8 mouse cellular contexts compared by ENCODE assay signal in genomic region chr1:153846867-153847266, GRCm38 (mm10). TPM values are rescaled to one million over a fixed set of nuclear protein-coding genes. Genes with fewer than 3 reads are reported as not detected.
DNase-seq lines count a peak whose midpoint lies in the region; ATAC-seq lines count a peak whose summit lies in the region.

No protein-coding gene starts in this region.

- no peak overlapping the region for H3K27ac ChIP-seq in heart, embryonic 14.5 days (replicated peaks in 1 of 2; ENCODE audit: control insufficient read depth in 1 of 2, insufficient read depth in 1 of 2, low read depth in 2 of 2, low read length in 2 of 2)

- H3K27me3 ChIP-seq in heart, embryonic 14.5 days (ENCODE audit: control insufficient read depth, insufficient read depth, low read length): no peaks in the 10 kb centered on the region

- peak overlapping the region; percentile 32; the same call in 1 of the 2 replicates for H3K4me2 ChIP-seq in heart, embryonic 14.5 days (ENCODE audit: low read length)

- intact Hi-C loops in heart, postnatal 25 days (cut with DNase I): no loop called here

- ATAC-seq in heart, embryonic 14.5 days (ENCODE audit: insufficient number of reproducible peaks, insufficient read depth, low FRiP score, low read depth): no peak
- peak; percentile 74 for ATAC-seq in activated CD4-positive, CD25-positive, alpha-beta regulatory T cell, adult 4 months

- no peak overlapping the region; the same call in 1 of the 2 replicates for H3K9ac ChIP-seq in heart, embryonic 14.5 days (ENCODE audit: low read length)

- no peaks in the 10 kb centered on the region for H3K36me3 ChIP-seq in heart, embryonic 14.5 days (ENCODE audit: control insufficient read depth, insufficient read depth, low read length)

- H3K4me1 ChIP-seq in heart, embryonic 14.5 days (ENCODE audit: control insufficient read depth in 2 of 2, insufficient read depth in 2 of 2, low read length in 2 of 2): 0 out of 4 replicates have a peak, but pooled peaks cover 0 to 2% of the 10 kb centered on the region in 2 experiments

- no peak overlapping the region for H3K4me3 ChIP-seq in heart, embryonic 14.5 days (ENCODE audit: control insufficient read depth in 1 of 2, insufficient read depth in 1 of 2, low read depth in 1 of 2, low read length in 2 of 2)

- DNase-seq in heart, postnatal 25 days (ENCODE audit: low spot score): no peak
- DNase-seq in B cell, adult 2 months: peak; percentile 3 to 9
- peak; percentile 7 for DNase-seq in large intestine, adult 2 months (ENCODE audit: low read depth, low spot score)
- peak; percentile 32 for DNase-seq in thymus, postnatal 14 days
- no peak for DNase-seq in gastrocnemius, postnatal 10 days
- no peak for DNase-seq in c-Kit-positive CD71-positive TER-119-positive erythroid progenitor cells, embryonic 14.5 days (ENCODE audit: low spot score)

- no peaks in the 10 kb centered on the region for H3K9me3 ChIP-seq in heart, embryonic 14.5 days (ENCODE audit: control insufficient read depth, low read length)

- WGBS in heart, embryonic 14.5 days: 18% methylated on average over 6 of the region's 6 CpGs
- WGBS in large intestine, adult 2 months: 22% methylated on average over 6 of the region's 6 CpGs

RNA-seq across cellular contexts. Expression of gene Rgsl1, which starts 2.9 kb away (rescaled TPM):
- not detected in 2 replicates for polyA plus RNA-seq in heart, embryonic 14.5 days (2014; fragmentation: Nextera tagmentation; extraction: Ambion mirVana)
- under 1 TPM in 1 of 2 experiments, not detected in 1; 0.11 TPM for total RNA-seq in heart, postnatal 25 days (2021)
- not detected for polyA plus RNA-seq in activated CD4-positive, CD25-positive, alpha-beta regulatory T cell, adult 4 months (2017; shearing (Covaris generic))
- 0.07 TPM in 1 of 2 replicates, not detected in the other for polyA plus RNA-seq in large intestine, adult 2 months (2012; rRNA removed)
- total RNA-seq in gastrocnemius, postnatal 10 days (2021): not detected

RNA-seq across cellular contexts. Expression of gene Teddm1b, which starts 27.3 kb away (rescaled TPM):
- polyA plus RNA-seq in heart, embryonic 14.5 days (2014; fragmentation: Nextera tagmentation; extraction: Ambion mirVana): 0.12 TPM in 1 of 2 replicates, not detected in the other
- total RNA-seq in heart, postnatal 25 days (2021): not detected
- polyA plus RNA-seq in activated CD4-positive, CD25-positive, alpha-beta regulatory T cell, adult 4 months (2017; shearing (Covaris generic)): under 1 TPM in 1 of 2 experiments, not detected in 1; 0.17 TPM
- 0.05 TPM in 1 of 2 replicates, not detected in the other for polyA plus RNA-seq in large intestine, adult 2 months (2012; rRNA removed)
- not detected for total RNA-seq in gastrocnemius, postnatal 10 days (2021)

RNA-seq across cellular contexts. Expression of gene Teddm1a, which starts 44.7 kb away (rescaled TPM):
- polyA plus RNA-seq in heart, embryonic 14.5 days (2014; fragmentation: Nextera tagmentation; extraction: Ambion mirVana): not detected in 2 replicates
- total RNA-seq in heart, postnatal 25 days (2021): not detected
- polyA plus RNA-seq in activated CD4-positive, CD25-positive, alpha-beta regulatory T cell, adult 4 months (2017; shearing (Covaris generic)): under 1 TPM in 1 of 2 experiments, not detected in 1; 0.48 TPM
- polyA plus RNA-seq in large intestine, adult 2 months (2012; rRNA removed): 0.06 and 0.14 TPM in 2 replicates
- total RNA-seq in gastrocnemius, postnatal 10 days (2021): not detected

RNA-seq across cellular contexts. Expression of gene Glul, which starts 52.9 kb away (rescaled TPM):
- polyA plus RNA-seq in heart, embryonic 14.5 days (2014; fragmentation: Nextera tagmentation; extraction: Ambion mirVana): 62.5 and 67.0 TPM in 2 replicates
- 100 to 1,000 TPM; 349 to 403 TPM for total RNA-seq in heart, postnatal 25 days (2021)
- 10 to 100 TPM; 28.1 to 28.9 TPM for polyA plus RNA-seq in activated CD4-positive, CD25-positive, alpha-beta regulatory T cell, adult 4 months (2017; shearing (Covaris generic))
- 43.2 and 49.3 TPM in 2 replicates for polyA plus RNA-seq in large intestine, adult 2 months (2012; rRNA removed)
- total RNA-seq in gastrocnemius, postnatal 10 days (2021): 100 to 1,000 TPM in 1 of 2 experiments, 10 to 100 TPM in 1; 90.2 to 146 TPM

RNA-seq across cellular contexts. Expression of gene Teddm2, which starts 53.2 kb away (rescaled TPM):
- 0.35 and 0.49 TPM in 2 replicates for polyA plus RNA-seq in heart, embryonic 14.5 days (2014; fragmentation: Nextera tagmentation; extraction: Ambion mirVana)
- total RNA-seq in heart, postnatal 25 days (2021): under 1 TPM; 0.73 to 0.87 TPM
- polyA plus RNA-seq in activated CD4-positive, CD25-positive, alpha-beta regulatory T cell, adult 4 months (2017; shearing (Covaris generic)): under 1 TPM; 0.29 to 0.54 TPM
- 0.19 and 0.30 TPM in 2 replicates for polyA plus RNA-seq in large intestine, adult 2 months (2012; rRNA removed)
- total RNA-seq in gastrocnemius, postnatal 10 days (2021): under 1 TPM; 0.65 to 0.75 TPM

Comparison
In these comparisons a context has a peak if more than half of its experiments do, and no peak if none do; other contexts are left out.
1. DNase-seq: peak in B cell, adult 2 months (2 of 2), large intestine, adult 2 months (single experiment) and thymus, postnatal 14 days (single experiment); none in heart, postnatal 25 days (single experiment), gastrocnemius, postnatal 10 days (single experiment) and c-Kit-positive CD71-positive TER-119-positive erythroid progenitor cells, embryonic 14.5 days (single experiment).